Mouse (Mus musculus) testis, postnatal 14 days (tissue): ENCODE measurements at regions not wholly inside any gene's neighbourhood (a gene's known extent, or its start where the extent isn't known, plus 50 kb on each side); places are given as distances from the start of the nearest gene placed in this dataset.

ENCODE experiments used
- DNase-seq: peaks from one replicate; pipeline ENCODE4 v3.0.0; 2021; ENCODE audit warnings: low spot score

DNA sequence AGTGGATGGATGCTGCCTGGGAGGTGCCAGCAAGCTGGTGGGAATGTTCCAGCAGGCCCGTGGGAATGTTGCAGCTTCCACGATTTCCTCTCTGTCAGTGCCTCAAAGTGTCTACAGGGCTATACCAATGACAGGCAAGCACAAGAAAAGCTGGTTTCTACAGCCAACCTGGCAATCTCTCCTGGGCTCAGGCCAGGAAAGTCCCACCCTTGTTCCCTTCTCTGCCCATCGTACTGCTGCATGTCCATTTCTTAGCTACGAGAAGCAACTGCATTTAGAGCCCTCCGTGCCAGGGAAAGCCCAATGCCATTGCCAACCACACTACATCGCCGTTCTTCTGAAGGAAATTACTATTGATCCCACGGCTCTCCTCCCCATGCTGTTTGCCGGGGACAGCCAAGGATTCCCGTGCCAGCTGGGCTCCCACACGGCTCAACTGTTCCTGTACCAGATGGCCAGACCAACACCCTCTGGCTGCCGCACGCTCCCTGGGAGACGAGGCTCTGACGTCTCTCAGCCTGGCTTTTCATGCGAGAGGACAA is 359.7 kb downstream of the Bcor start:
- DNase-seq: no peak

- no peak for DNase-seq
Observed at GRCm38 (mm10) chrX:11801208-11801607, 358.9 kb downstream of the Bcor start.

DNA sequence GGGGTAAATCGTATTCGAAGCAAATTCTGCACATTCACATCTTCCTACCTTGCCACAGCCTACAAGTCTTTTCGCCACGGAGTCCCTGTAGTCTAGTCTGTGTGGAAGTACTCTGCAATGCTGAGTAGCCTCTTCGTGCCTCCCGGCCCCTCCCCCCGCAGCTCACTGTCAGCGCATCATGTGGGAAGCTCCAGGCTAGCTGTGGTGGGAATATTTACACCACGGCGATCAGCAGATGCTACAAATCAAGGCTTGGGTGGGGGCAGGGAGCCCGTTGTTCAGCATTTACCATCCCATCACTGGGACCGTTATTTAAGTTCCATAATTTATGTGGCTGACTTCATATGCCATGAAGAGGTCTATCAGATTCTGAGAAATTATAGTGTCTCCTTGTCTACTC is 358.5 kb downstream of the Bcor start:
- no peak for DNase-seq

DNA sequence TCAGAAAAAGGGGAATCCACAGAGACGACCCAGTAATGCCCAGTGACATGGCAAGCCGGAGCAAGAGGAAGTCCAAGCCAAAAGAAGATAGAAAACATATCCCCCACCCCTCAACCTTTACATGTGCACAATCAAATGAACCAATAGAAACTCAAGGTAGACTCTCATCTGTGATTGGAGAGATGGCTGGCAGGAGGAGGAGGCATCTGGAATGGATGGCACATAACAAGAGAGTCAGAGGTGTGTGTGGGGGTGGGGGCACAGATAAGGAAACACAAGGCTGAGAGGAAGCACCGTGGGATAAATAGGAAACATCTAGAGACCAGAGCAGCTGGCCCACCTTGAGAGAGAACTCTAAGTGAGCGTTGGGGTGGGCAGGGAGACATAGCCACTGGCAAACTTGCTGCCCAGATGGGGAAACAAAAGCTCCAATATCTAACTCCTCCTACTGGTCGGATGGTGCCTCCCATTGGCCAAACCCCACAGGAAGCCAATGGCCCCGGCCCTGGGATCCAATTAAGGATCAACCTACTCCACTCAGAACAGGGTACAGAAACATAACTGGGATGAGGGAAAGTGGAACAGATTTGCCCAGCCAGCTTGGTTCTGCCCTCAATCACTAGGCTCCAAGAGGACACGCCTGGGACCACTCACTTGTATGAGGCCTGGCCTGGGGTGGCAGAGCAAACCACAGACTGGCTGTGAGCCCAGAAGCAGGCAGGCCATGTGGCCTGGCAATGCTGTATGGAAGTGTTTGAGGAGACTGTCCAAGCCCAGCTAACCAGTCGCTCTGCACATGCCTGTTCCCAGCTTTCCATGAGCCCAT is 357.9 kb downstream of the Bcor start:
- no peak for DNase-seq

- no peak for DNase-seq
Observed at GRCm38 (mm10) chrX:11803239-11803638, 356.9 kb downstream of the Bcor start.

DNA sequence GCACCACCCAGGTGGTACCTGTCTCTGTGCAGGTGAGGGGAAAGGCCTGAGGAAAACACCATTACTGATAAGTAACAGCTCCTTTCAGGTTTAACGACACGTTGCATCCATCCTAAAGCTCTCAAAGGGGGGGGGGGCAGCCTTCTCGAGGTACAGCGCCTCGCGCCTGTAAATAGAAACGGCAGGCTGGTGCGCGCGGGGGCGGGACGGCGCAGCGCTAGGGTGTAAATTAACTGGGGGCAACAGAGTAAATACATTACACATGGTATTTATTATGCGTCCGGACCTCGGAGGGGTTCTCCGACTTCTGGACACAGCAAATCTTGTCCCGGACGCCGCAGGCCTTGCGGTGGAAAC is 353.3 kb downstream of the Bcor start:
- no peak for DNase-seq

GRCm38 (mm10) chrX:11807253-11807882 is 352.8 kb downstream of the Bcor start:
- DNase-seq: no peak

DNA sequence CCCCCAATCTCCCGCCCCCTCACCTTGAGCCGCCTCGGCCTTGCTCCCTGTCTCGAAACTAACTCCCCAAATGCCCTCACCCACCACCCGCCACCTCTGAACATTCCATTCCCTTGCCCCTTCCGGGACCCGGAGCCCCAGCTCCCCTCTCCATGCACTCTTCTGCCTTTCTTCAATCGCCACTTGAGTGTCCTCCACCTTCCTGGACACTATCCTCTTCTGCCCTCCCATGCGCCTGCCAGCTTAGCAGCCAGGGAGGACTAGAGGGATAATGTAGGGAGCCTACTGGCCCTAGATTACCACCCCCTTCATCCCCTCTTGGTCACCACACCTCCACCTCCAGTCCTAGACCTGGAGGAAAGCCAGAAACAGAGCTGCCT is 352.3 kb downstream of the Bcor start:
- DNase-seq: no peak

DNA sequence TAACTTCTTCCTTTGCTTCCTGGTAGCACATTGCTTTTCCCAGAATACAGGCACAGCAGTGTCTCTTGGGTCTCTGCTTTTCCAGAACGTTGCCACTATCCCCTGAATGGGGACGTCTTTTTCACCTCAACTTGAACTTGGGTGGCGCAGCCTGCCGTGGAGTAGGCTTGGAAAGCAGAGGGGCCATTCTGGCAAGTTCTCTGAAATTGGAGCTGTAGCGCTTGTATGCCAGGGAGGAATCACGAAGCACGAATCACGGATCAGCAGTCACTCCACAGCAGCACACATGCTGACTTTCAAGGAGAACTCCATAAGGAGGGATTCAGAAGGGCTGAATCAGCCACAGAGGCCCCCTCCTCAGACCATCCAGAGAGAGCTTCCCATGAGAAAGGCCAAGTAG is 351.2 kb downstream of the Bcor start:
- no peak for DNase-seq

DNA sequence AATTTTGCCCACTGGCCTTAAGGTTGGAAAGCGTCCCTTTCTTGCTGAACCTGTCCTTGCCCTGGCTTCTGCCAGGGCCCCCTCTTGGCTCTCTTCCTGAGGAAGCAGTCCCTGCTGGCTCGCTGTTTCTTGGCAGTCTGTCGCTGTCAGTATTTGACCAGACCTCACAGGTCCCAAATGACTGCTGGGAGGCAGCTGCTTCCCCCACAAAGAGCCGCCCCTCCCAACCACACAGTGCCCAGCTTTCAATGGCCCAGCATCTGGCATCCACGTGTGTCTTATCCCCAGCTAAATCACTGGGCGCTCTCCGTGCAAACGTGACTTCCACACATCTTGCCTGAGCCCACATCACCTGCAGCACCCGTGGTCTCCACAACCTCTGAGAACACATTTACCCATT is 345.3 kb downstream of the Bcor start:
- no peak for DNase-seq

DNA sequence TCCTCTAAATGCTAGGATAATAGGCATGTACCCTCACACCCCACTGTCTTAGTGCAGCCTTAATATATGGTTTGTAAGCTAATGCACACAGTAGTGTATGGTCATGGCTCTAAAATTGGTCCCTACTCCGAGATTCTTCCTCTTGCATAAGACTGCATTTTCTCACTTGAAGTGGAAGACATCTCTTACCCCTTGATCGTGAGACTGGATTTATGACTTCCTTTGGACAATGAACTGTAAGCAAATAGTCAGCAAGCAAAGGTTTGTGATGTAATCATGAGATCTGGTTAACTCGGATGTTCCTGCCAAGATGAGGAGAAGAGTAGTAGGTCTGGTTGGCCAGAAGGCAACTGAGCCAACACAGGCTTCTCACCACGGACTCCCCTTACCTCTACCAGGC is 344.3 kb downstream of the Bcor start:
- DNase-seq: no peak

- no peak for DNase-seq
Observed at GRCm38 (mm10) chrX:11818634-11819033, 341.5 kb downstream of the Bcor start.

GRCm38 (mm10) chrX:11821165-11821564 is 339.0 kb downstream of the Bcor start:
- DNase-seq: no peak

GRCm38 (mm10) chrX:11821880-11822768 is 338.0 kb downstream of the Bcor start:
- DNase-seq: no peak

DNA sequence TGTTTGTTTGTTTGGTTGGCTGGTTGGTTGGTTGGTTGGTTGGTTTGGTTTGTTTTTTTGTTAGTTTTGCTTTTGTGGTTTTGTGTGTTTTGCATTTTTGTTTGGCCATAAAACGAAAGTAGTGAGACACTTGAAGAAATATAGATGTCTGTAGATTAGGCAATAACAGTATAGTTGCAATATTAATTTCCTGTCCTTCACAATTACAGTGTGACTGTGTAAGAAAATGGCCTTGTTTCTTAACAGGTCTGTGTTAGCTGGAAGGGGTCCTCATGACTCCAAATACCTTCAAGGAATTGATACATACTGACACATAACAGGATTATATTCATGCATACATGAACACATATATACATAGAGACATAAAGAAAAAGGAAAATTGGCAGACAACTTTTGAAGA is 334.2 kb downstream of the Bcor start:
- no peak for DNase-seq

DNA sequence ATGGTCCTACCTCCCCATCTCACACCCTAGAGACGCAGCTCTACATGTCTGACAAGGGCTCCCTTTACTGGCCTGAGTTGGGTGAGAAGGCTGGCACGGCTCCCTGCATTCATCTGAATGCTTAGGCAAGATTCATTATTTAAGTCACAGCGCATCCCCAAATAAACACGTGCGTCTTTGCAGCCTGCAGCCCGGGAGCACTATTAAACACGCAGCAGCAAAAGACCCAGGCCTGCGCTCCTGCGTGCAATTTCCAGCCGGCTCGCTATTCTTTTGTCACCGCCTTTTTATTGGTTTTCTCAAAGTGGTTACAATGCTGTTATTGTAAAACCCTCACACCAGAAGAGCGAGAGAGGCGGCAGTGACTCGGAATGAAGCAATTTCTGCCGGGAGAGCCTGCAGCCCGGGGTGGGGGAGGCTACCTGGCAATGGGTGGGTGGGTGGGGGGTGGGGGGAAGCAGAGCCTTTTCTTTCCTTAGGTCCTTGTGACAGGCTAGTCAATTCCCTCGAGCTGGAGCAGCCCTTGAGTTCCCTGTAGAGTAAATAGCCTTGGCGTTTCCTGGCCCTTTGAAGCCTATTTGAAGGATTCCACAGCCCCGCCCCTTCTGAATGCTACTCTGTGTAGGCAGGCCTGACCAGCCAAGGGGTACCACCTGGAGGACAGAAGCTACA is 333.3 kb downstream of the Bcor start:
- DNase-seq: no peak

- no peak for DNase-seq
Observed at GRCm38 (mm10) chrX:11829411-11830002, 330.6 kb downstream of the Bcor start.

GRCm38 (mm10) chrX:11837566-11837965 is 322.6 kb downstream of the Bcor start:
- no peak for DNase-seq

GRCm38 (mm10) chrX:11839665-11840245 is 320.4 kb downstream of the Bcor start:
- DNase-seq: no peak

DNA sequence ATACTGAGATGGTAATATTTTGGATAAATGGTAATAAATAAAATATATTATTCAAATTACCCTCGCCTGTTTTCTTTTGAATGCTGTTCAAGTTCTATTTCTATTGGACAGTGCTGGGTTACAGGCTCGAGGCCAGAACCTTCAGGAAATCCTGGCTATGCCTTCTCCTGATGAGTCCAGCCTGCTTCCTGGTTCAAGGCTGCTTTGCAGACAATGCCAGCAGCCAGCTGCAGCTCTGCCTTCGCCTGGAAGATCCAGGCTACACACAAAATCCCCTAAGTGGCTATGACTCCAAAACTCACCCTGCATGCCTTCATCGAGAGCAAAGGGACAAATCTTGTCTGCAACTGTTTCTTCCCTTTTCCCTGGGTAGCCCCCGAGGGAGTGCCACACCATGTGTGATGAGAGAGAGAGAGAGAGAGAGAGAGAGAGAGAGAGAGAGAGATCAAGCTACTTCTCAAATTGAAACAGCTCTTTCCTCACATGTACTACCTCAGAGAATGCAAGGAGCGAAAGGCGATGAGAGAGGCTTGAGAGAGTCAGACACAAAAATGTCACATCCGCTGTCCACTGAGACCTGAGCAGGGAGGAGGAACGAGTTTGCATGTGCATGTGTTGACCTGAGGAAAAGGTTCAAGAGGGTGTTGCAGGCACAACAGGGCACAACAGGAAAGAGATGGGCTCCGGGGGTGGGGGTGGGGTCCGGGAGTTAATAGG is 319.7 kb downstream of the Bcor start:
- peak; percentile 11 for DNase-seq

- DNase-seq: no peak
Observed at GRCm38 (mm10) chrX:11845566-11845965, 314.6 kb downstream of the Bcor start.
